In genomic region chr14:122983226-122984215, GRCm38 (mm10) we compare ENCODE assay signal across 8 mouse cellular contexts. TPM values are rescaled to one million over a fixed set of nuclear protein-coding genes. Genes with fewer than 3 reads are reported as not detected.
A peak's percentile ranks its signal among the peaks of the same experiment; 100 is the strongest.
DNase-seq lines count a peak whose midpoint lies in the region; ATAC-seq and TF ChIP-seq lines count a peak whose summit lies in the region.

TSS of gene Tmtc4 (minus strand) at chr14:122984035.

- no peak for TF ChIP-seq EP300 in lung, postnatal 0 days (IDR thresholded peaks at IDR 0.05)

- H3K36me3 ChIP-seq in hindbrain, embryonic 10.5 days: no peaks in the 10 kb centered on the region
- no peaks in the 10 kb centered on the region for H3K36me3 ChIP-seq in lung, postnatal 0 days (ENCODE audit: insufficient read depth, low read length)

- H3K27ac ChIP-seq in hindbrain, embryonic 10.5 days: peak within 1 kb of the TSS; percentile 97
- peak within 1 kb of the TSS; percentile 84 for H3K27ac ChIP-seq in lung, postnatal 0 days (ENCODE audit: low read length)

- H3K9me3 ChIP-seq in hindbrain, embryonic 10.5 days: no peaks in the 10 kb centered on the region
- H3K9me3 ChIP-seq in lung, postnatal 0 days (ENCODE audit: low read length): no peaks in the 10 kb centered on the region

- H3K9ac ChIP-seq in lung, postnatal 0 days (replicated peaks; ENCODE audit: low read depth): peak within 1 kb of the TSS; percentile 64

- ATAC-seq in frontal cortex, adult (ENCODE audit: low TSS enrichment): peak; percentile 98
- peak; percentile 99 for ATAC-seq in lung, postnatal 0 days

- TF ChIP-seq CTCF in lung, postnatal 0 days (IDR thresholded peaks at IDR 0.05): peak; percentile 33; the same call in 1 of the 2 replicates

- peaks cover 36% of the 10 kb centered on the region for H3K4me1 ChIP-seq in hindbrain, embryonic 10.5 days (replicated peaks)
- H3K4me1 ChIP-seq in lung, postnatal 0 days (ENCODE audit: insufficient read depth, low read depth, low read length): no peaks in the 10 kb centered on the region

- peak within 1 kb of the TSS; percentile 87 for H3K4me3 ChIP-seq in hindbrain, embryonic 10.5 days
- H3K4me3 ChIP-seq in lung, postnatal 0 days (ENCODE audit: low read depth, low read length): peak within 1 kb of the TSS; percentile 46

- peak within 1 kb of the TSS; percentile 94 for H3K4me2 ChIP-seq in lung, postnatal 0 days (replicated peaks; ENCODE audit: low read depth, low read length)

- H3K27me3 ChIP-seq in hindbrain, embryonic 10.5 days (ENCODE audit: insufficient read depth, poor library complexity, severe bottlenecking): no peaks in the 10 kb centered on the region
- peaks cover 12% of the 10 kb centered on the region; the same call in 1 of the 2 replicates for H3K27me3 ChIP-seq in lung, postnatal 0 days (replicated peaks; ENCODE audit: insufficient read depth, low read length)

- WGBS in hindbrain, embryonic 10.5 days: under 1% methylated on average over 53 of the region's 54 CpGs
- WGBS in lung, postnatal 0 days: 1% methylated on average over 41 of the region's 54 CpGs

- peak; percentile 94 for DNase-seq in MN1 (ENCODE audit: low spot score)
- peak; percentile 95 for DNase-seq in cerebellum, adult 9-10 months
- peak; percentile 96 for DNase-seq in hindbrain, embryonic 10.5 days (ENCODE audit: low spot score)
- peak; percentile 96 for DNase-seq in layer of hippocampus, adult 9-11 months
- DNase-seq in lung, postnatal 0 days (ENCODE audit: low spot score): peak; percentile 98
- DNase-seq in ovary, postnatal 14 days (ENCODE audit: low spot score): peak; percentile 89
- DNase-seq in thymus, postnatal 25 days: peak; percentile 95

RNA-seq across cellular contexts. Expression of gene Tmtc4, which starts in this region (rescaled TPM):
- 28.5 and 29.0 TPM in 2 replicates for polyA plus RNA-seq in hindbrain, embryonic 10.5 days (2016; fragmentation: Nextera tagmentation; extraction: Ambion mirVana)
- 6.2 and 10.7 TPM in 2 replicates for polyA plus RNA-seq in lung, postnatal 0 days (2015; fragmentation: Nextera tagmentation; extraction: Ambion mirVana)

Comparison
In these comparisons a context has a peak if more than half of its experiments do, and no peak if none do; other contexts are left out.
1. Peak in every context shown above with its lines: DNase-seq, ATAC-seq, H3K4me3 ChIP-seq and H3K27ac ChIP-seq.